Mouse (Mus musculus): Measurements from ENCODE around the gene Tcirg1. TPM values are rescaled to one million over a fixed set of nuclear protein-coding genes. Genes with fewer than 3 reads are reported as not detected.

The Tcirg1 gene
- polyA plus RNA-seq, 1 experiment = 61.1 TPM

DNA sequence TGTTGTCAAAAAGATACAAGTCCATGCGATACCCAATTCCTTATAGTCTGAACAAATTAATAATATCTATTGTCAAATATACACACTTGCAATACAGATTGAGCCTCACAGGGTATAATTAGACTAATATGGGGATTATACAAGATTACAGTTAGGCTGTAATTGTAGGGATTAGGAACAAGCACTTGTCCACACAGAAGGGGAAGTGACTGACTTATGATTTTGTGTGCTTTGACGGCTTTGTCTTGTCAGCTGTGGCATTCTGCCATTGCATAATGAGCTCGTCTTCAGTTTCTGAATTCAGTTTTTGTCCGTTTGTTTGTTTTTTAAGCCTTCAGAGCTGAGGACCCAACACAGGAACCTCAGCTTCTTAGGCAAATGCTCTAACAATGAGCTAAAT is 24.7 kb downstream of the Tcirg1 start:
- Histone ChIP-seq H3K36me3 (ENCODE audit: control insufficient read depth, insufficient read depth) (peaks cover 22% of the 10 kb centered on the region), H3K4me3 (ENCODE audit: insufficient read depth, poor library complexity, severe bottlenecking) (no peak overlapping the region), H3K79me3 (ENCODE audit: low read depth) (no peaks in the 10 kb centered on the region), H3K27me3 (ENCODE audit: control insufficient read depth, insufficient read depth, insufficient read length) (no peaks in the 10 kb centered on the region), H3ac (ENCODE audit: control insufficient read depth, insufficient read length, low read depth) (no peak overlapping the region), H3K79me2 (ENCODE audit: control insufficient read depth, insufficient read depth) (peaks cover 13% of the 10 kb centered on the region)
- TF ChIP-seq CTCF (IDR thresholded peaks at IDR 0.05; ENCODE audit: control insufficient read depth, insufficient read depth, insufficient read length) (no peak), USF1 (IDR thresholded peaks at IDR 0.05; ENCODE audit: low read depth) (no peak), MYOG (IDR thresholded peaks at IDR 0.05; ENCODE audit: control insufficient read depth, extremely low read depth, insufficient read length) (no peak), FOSL1 (IDR thresholded peaks at IDR 0.05; ENCODE audit: insufficient read depth, low read length, poor library complexity, severe bottlenecking) (no peak), MAX (IDR thresholded peaks at IDR 0.05) (no peak), CEBPB (IDR thresholded peaks at IDR 0.05; ENCODE audit: low read depth) (no peak), MYOD1 (IDR thresholded peaks at IDR 0.05; ENCODE audit: control insufficient read depth, insufficient read length, low read depth) (no peak)

DNA sequence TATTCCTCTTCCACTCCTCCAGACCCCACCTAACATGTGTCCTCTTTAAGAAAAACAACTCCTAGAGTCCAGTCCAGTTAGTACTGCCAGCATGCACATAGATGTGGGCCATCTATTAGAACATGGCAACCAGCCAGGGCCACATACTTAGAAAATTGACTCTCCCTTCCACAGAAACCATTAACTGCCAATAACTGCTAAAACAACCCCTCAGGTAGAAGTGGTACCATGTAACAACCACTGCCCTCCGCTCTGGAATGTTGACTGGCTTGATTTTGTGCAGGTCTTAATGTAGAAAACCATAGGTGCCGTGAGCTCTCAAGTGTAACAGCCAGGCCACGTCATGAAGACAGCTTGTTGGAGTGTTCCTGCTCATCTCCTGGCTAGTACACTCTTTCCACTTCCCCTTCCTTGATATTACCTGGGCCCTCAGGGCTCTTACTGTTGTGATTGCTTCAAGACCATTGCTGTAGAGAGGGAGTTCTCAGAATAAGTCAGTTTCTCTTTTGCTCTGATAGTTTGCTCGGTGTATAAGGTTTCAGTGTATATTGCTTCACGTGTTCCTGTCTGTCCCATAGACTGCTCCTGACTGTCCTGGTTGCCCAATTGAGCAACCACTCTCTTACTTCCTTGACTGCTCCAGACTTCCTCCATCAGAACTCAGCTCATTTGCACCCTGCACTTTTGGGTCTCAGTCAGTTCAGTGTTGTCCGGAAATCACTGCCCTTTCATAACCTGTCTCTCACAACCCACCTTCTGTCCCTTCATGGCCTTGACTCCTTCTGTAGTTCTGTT is 26.7 kb downstream of the Tcirg1 start:
- Histone ChIP-seq H3ac (ENCODE audit: control insufficient read depth, insufficient read length, low read depth) (no peak overlapping the region), H3K79me3 (ENCODE audit: low read depth) (peaks cover 2% of the 10 kb centered on the region), H3K79me2 (ENCODE audit: control insufficient read depth, insufficient read depth) (peaks cover 13% of the 10 kb centered on the region), H3K27me3 (ENCODE audit: control insufficient read depth, insufficient read depth, insufficient read length) (no peaks in the 10 kb centered on the region), H3K36me3 (ENCODE audit: control insufficient read depth, insufficient read depth) (peaks cover 13% of the 10 kb centered on the region), H3K4me3 (ENCODE audit: insufficient read depth, poor library complexity, severe bottlenecking) (no peak overlapping the region)
- no peak for TF ChIP-seq MYOG (IDR thresholded peaks at IDR 0.05; ENCODE audit: control insufficient read depth, extremely low read depth, insufficient read length)

DNA sequence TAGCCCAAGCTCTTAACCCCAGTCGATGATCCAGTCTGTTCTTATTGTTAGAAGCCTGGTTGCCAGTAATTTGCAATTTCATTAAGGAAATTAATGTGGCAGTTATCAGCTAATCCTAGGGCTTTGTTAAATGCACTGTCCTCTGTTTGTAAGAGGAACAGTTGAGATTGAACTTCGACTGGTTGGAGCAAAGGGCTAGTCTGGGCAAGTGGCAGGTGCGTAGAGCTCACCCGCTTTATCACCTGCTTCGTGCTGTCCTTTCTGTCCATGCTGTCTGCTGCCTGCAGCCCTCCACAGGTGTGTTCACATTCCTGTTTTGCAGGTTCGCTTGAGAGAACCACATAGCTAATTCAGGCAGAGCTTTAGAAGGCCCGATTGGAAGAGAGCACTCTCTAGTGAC is 31.9 kb downstream of the Tcirg1 start:
- TF ChIP-seq CEBPB (IDR thresholded peaks at IDR 0.05; ENCODE audit: low read depth) (no peak), CTCF (IDR thresholded peaks at IDR 0.05; ENCODE audit: control insufficient read depth, insufficient read depth, insufficient read length) (no peak), FOSL1 (IDR thresholded peaks at IDR 0.05; ENCODE audit: insufficient read depth, low read length, poor library complexity, severe bottlenecking) (no peak), MAX (IDR thresholded peaks at IDR 0.05) (no peak), USF1 (IDR thresholded peaks at IDR 0.05; ENCODE audit: low read depth) (no peak), MYOG (IDR thresholded peaks at IDR 0.05; ENCODE audit: control insufficient read depth, extremely low read depth, insufficient read length) (no peak), MYOD1 (IDR thresholded peaks at IDR 0.05; ENCODE audit: control insufficient read depth, insufficient read length, low read depth) (no peak)
- Histone ChIP-seq H3K36me3 (ENCODE audit: control insufficient read depth, insufficient read depth) (peaks cover 12% of the 10 kb centered on the region), H3K27me3 (ENCODE audit: control insufficient read depth, insufficient read depth, insufficient read length) (no peaks in the 10 kb centered on the region), H3K79me3 (ENCODE audit: low read depth) (peaks cover 16% of the 10 kb centered on the region), H3K4me3 (ENCODE audit: insufficient read depth, poor library complexity, severe bottlenecking) (no peak overlapping the region), H3K79me2 (ENCODE audit: control insufficient read depth, insufficient read depth) (peaks cover 41% of the 10 kb centered on the region), H3ac (ENCODE audit: control insufficient read depth, insufficient read length, low read depth) (no peak overlapping the region)

DNA sequence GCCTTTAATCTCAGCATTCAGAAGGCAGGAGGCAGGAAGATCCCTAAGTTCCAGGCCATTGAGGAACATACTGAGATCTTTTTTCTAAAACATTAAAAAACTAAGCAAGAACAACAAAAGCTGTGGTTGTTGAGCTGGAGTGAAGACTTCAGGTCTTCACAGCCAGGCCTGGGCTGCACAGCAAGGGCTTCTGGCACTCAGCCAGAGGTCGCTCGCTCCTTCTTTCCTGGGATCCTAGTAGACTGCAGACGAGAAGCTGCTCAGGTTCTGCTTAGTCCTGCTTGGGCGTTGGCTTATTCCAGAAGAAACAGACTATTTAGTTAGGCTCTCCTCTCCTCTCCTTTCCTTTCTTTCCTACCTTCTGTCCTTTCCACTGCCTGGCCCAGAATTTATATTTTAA is 34.6 kb downstream of the Tcirg1 start:
- Histone ChIP-seq H3ac (ENCODE audit: control insufficient read depth, insufficient read length, low read depth) (no peak overlapping the region), H3K36me3 (ENCODE audit: control insufficient read depth, insufficient read depth) (peaks cover 12% of the 10 kb centered on the region), H3K79me3 (ENCODE audit: low read depth) (peaks cover 17% of the 10 kb centered on the region), H3K4me3 (ENCODE audit: insufficient read depth, poor library complexity, severe bottlenecking) (no peak overlapping the region), H3K27me3 (ENCODE audit: control insufficient read depth, insufficient read depth, insufficient read length) (no peaks in the 10 kb centered on the region), H3K79me2 (ENCODE audit: control insufficient read depth, insufficient read depth) (peaks cover 53% of the 10 kb centered on the region)
- TF ChIP-seq USF1 (IDR thresholded peaks at IDR 0.05; ENCODE audit: low read depth) (no peak), CTCF (IDR thresholded peaks at IDR 0.05; ENCODE audit: control insufficient read depth, insufficient read depth, insufficient read length) (no peak), MYOG (IDR thresholded peaks at IDR 0.05; ENCODE audit: control insufficient read depth, extremely low read depth, insufficient read length) (no peak), CEBPB (IDR thresholded peaks at IDR 0.05; ENCODE audit: low read depth) (no peak), MYOD1 (IDR thresholded peaks at IDR 0.05; ENCODE audit: control insufficient read depth, insufficient read length, low read depth) (no peak), MAX (IDR thresholded peaks at IDR 0.05) (no peak), FOSL1 (IDR thresholded peaks at IDR 0.05; ENCODE audit: insufficient read depth, low read length, poor library complexity, severe bottlenecking) (no peak)

DNA sequence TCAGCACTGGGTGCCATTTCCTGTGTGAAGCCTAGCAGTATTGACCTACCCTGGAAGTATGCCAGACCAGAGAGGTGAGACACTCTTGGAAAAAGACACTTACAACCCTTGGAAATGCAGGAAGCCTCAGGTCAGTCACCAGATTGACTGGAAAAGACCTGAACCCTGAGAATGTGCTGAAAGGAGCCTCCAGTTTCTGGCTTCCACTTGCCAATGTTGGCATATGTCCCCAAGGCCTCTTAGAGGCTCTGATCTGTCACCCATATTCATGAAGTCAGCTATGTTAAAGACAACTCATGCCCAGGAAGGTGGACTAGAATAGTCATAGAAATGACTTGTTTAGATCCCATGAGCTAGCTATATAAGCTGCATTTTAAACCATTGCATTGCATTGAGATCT is 35.5 kb downstream of the Tcirg1 start:
- TF ChIP-seq CEBPB (IDR thresholded peaks at IDR 0.05; ENCODE audit: low read depth) = no peak
- TF ChIP-seq MYOG (IDR thresholded peaks at IDR 0.05; ENCODE audit: control insufficient read depth, extremely low read depth, insufficient read length) = no peak
- TF ChIP-seq FOSL1 (IDR thresholded peaks at IDR 0.05; ENCODE audit: insufficient read depth, low read length, poor library complexity, severe bottlenecking) = no peak
- TF ChIP-seq MAX (IDR thresholded peaks at IDR 0.05) = no peak
- TF ChIP-seq MYOD1 (IDR thresholded peaks at IDR 0.05; ENCODE audit: control insufficient read depth, insufficient read length, low read depth) = no peak
- TF ChIP-seq USF1 (IDR thresholded peaks at IDR 0.05; ENCODE audit: low read depth) = no peak
- TF ChIP-seq CTCF (IDR thresholded peaks at IDR 0.05; ENCODE audit: control insufficient read depth, insufficient read depth, insufficient read length) = no peak
- Histone ChIP-seq H3K27me3 (ENCODE audit: control insufficient read depth, insufficient read depth, insufficient read length) (no peaks in the 10 kb centered on the region), H3K4me3 (ENCODE audit: insufficient read depth, poor library complexity, severe bottlenecking) (no peak overlapping the region), H3K79me3 (ENCODE audit: low read depth) (peaks cover 17% of the 10 kb centered on the region), H3K79me2 (ENCODE audit: control insufficient read depth, insufficient read depth) (peaks cover 53% of the 10 kb centered on the region), H3K36me3 (ENCODE audit: control insufficient read depth, insufficient read depth) (peaks cover 16% of the 10 kb centered on the region), H3ac (ENCODE audit: control insufficient read depth, insufficient read length, low read depth) (no peak overlapping the region)

DNA sequence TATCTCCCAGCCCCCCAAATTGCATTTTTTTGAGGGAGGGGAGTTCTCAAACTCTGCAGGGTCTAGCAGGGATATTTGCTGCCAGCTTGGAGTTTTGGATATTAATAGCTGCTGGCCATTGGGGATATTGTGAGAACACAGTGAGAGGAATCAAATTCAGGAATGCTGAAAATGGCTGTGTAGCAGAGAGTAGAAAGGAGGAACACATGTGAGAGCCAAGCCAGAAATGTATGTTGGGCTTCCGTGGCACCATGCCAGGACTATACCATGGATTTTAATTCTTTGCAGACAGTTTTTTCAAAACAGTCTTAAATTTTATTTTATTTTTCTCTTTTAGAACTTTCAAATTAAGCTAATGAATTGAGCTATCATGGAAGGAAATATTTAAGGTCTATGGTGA is 38.6 kb downstream of the Tcirg1 start:
- no peak overlapping the region for H3K4me3 ChIP-seq (ENCODE audit: insufficient read depth, poor library complexity, severe bottlenecking)
- peaks cover 70% of the 10 kb centered on the region for H3K79me2 ChIP-seq (ENCODE audit: control insufficient read depth, insufficient read depth)
- H3K79me3 ChIP-seq (ENCODE audit: low read depth) = peaks cover 26% of the 10 kb centered on the region
- TF ChIP-seq MYOD1 (IDR thresholded peaks at IDR 0.05; ENCODE audit: control insufficient read depth, insufficient read length, low read depth) = no peak
- TF ChIP-seq CTCF (IDR thresholded peaks at IDR 0.05; ENCODE audit: control insufficient read depth, insufficient read depth, insufficient read length) = no peak
- TF ChIP-seq CEBPB (IDR thresholded peaks at IDR 0.05; ENCODE audit: low read depth) = no peak
- TF ChIP-seq MAX (IDR thresholded peaks at IDR 0.05) = no peak
- TF ChIP-seq USF1 (IDR thresholded peaks at IDR 0.05; ENCODE audit: low read depth) = no peak
- TF ChIP-seq FOSL1 (IDR thresholded peaks at IDR 0.05; ENCODE audit: insufficient read depth, low read length, poor library complexity, severe bottlenecking) = no peak
- peaks cover 24% of the 10 kb centered on the region for H3K36me3 ChIP-seq (ENCODE audit: control insufficient read depth, insufficient read depth)
- H3ac ChIP-seq (ENCODE audit: control insufficient read depth, insufficient read length, low read depth) = no peak overlapping the region
- no peaks in the 10 kb centered on the region for H3K27me3 ChIP-seq (ENCODE audit: control insufficient read depth, insufficient read depth, insufficient read length)
